Mouse (Mus musculus) granulocyte monocyte progenitor cell, adult 5-6 weeks (primary cell): ENCODE data around the gene Ireb2. TPM values are rescaled to one million over a fixed set of nuclear protein-coding genes. Genes with fewer than 3 reads are reported as not detected.
A peak's percentile ranks its signal among the peaks of the same experiment; 100 is the strongest.
"Not testable (repeated sequence)": the region's sequence is repeated elsewhere in the genome, so short reads cannot be mapped to it uniquely, and the experiment has no call there.

Experiments used
- ATAC-seq: replicated peaks from 2 replicates; pipeline ENCODE4 v1.8.0; 2016; ENCODE audit warnings: mild to moderate bottlenecking, moderate TSS enrichment, inconsistent platforms; ENCODE audit not compliant: poor library complexity, severe bottlenecking
- total RNA-seq, 2 experiments: library from RNA; stranded (forward) in 1 of 2; stranded (reverse) in 1 of 2; fragments of 200-712, 200-1000 nt in 1 of 2; fragments of >200 nt in 1 of 2; fragmentation: Nextera tagmentation in 1 of 2; gene quantifications; 2 replicates each; pipeline ENCODE4 v1.2.3; 2014 to 2017

Gene Ireb2
- total RNA-seq, 2 experiments from 2014 or later: 31.6 to 31.9 TPM

DNA sequence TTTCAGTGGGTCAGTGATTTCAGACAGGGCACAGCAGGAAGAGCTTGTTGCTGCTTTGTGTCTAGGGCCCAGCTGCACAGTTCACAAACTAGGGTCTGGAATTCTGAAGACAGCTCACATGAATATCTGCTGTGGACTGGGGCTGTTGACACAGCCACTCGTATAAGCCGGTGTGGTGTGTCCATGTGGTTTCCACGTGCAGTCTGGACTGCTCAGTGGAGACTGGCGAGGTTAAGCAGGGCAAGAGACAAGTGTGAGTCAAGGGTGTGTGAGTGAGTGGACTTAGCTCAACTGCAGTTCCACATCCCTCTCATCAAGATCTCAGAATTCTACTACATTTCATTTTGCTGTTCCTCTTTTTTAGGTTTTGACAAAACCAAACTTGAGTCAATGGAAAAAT is 28.5 kb downstream of the Ireb2 start:
- ATAC-seq: no peak

GRCm38 (mm10) chr9:54897097-54897496 is 33.5 kb downstream of the Ireb2 start:
- no peak for ATAC-seq

GRCm38 (mm10) chr9:54909446-54909845 is 45.9 kb downstream of the Ireb2 start:
- no peak for ATAC-seq

- no peak for ATAC-seq
Measured at GRCm38 (mm10) chr9:54915576-54915975, 52.0 kb downstream of the Ireb2 start.

- no peak for ATAC-seq
Measured at GRCm38 (mm10) chr9:54916401-54916800, 52.8 kb downstream of the Ireb2 start.

DNA sequence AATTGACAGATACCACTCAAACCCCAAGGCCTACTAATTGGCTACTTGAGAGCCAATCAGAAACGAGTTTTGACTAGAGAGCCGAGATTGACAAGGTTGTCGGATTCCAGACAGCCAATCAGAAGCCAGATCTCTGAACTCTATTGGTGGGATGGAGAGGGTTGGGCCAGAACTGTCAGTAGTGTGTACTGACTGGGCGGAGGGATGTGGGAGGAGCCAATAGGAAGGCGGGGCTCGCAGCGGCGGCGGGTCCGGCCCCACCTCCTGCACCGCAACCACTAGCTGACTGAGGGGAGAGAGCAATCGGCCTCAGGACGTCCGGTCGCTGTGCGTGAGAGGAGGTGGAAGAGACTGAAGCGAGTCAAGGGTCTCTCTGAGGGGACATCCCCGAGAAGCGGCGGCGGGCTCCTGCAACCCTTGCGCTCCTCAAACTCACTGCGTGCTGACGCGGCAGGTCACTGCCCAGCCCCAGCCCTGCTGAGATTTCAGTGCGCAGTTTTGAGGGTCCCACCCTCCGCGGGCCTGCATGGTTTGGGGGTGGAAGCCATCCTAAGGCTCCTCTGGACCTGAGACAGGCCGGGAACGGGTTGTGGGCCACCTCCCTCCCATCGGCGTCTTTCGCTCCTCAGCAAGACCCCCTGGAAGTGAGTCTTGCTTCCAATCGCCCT is 53.6 kb downstream of the Ireb2 start, which contains the start of gene Hykk:
Gene Hykk, plus strand, starts transcription at position 274 of the 668 bp plus-strand sequence.
- peak; percentile 99 for ATAC-seq

DNA sequence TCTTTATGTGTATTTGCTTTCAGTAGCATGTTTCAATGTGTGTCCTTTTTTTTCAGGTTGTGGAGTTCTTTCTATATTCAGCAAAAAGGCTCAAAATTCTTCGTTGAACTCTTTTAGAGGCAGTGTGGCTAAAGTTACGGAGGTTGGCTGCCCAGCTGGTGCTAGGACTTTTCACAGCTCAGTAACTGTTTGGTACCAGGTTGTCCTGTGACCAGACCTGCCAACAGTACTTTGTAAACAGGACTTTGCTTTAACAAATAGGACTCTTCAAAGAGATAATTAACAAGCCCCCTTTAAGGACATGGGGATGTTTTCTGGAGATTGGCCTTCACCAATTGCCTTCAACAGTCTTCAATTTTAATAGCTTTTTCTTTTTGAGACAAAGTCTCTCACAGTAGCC is 54.6 kb downstream of the Ireb2 start:
- ATAC-seq: no peak

GRCm38 (mm10) chr9:54918781-54919180 is 55.2 kb downstream of the Ireb2 start:
- ATAC-seq: no peak

GRCm38 (mm10) chr9:54919946-54920345 is 56.4 kb downstream of the Ireb2 start:
- ATAC-seq: no peak

GRCm38 (mm10) chr9:54930741-54931140 is 67.2 kb downstream of the Ireb2 start:
- no peak for ATAC-seq

DNA sequence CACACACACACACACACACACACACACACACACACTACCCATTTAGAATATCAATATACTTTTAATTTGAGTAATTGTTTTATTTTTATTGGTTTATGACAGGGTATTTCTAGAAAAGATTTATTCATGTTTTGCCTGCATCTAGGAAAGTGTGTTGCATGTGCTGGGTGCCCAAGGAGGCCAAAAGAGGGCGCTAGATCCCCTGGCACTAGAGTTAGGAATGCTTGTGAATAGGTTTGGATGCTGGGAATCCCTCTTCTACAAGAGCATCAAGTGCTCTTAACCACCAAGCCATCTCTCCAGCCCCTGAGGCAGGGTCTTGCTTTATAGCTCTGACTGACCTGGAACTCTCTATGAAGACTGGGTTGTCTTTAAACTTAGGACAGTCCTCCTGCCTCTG is 68.2 kb downstream of the Ireb2 start:
- ATAC-seq: no peak

GRCm38 (mm10) chr9:54932379-54932778 is 68.8 kb downstream of the Ireb2 start:
- ATAC-seq: no peak

- no peak for ATAC-seq
Measured at GRCm38 (mm10) chr9:54942071-54942470, 78.5 kb downstream of the Ireb2 start.

DNA sequence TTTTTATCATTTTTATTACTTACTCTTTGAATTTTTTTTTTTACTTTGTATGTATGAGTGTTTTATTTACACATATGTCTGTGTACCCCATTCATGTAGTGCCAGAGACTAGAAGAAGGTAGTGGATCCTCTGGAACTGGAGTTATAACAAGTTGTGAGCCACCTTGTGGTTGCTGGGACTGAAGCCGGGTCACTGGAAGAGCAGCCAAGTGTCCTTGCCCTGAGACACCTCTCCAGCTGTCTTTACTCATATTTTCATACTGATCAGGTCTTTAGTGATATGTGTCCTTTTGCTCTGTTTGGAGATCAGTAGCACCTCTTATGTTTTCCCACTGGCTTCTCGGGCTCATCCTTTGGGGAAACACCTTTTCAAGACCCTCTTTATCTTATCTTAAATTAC is 80.9 kb downstream of the Ireb2 start:
- ATAC-seq: no peak

- ATAC-seq: no peak
Measured at GRCm38 (mm10) chr9:54946256-54946655, 82.7 kb downstream of the Ireb2 start.

DNA sequence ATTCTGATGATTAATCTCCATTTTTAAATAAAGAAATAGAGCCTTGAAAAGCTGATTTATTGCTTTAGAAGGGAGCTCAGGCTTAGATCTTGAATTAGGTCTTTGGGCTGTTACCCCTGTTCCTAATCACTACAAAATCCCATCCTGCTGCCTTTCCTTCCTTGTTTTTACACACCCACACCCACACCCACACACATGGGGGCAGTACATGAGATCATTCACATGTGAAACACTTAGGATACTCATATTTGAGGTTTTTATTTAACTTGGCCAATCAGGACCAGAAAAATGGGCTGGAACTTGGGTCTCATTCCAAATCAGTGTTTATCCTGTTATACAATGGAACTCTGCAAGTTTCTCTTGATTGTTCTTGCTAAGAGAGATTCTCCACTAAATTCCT is 85.9 kb downstream of the Ireb2 start:
- ATAC-seq: no peak

DNA sequence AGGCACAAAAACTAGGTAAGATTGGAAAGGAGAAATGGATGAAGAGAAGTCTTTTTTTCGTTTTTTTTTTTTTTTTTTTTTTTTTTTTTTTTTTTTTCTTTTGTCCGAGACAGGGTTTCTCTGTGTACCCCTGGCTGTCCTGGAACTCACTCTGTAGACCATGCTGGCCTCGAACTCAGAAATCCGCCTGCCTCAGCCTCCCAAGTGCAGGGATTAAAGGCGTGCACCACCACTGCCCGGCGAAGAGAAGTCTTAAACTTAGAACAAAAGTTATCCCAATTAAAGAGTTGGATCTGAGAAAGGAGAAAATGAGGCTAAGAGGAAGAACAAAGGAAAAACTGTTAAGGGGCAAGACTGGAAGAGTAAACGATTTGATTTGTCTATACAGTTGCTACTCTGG is 86.6 kb downstream of the Ireb2 start:
- ATAC-seq: not testable (repeated sequence)

- peak; percentile 99 for ATAC-seq
Measured at GRCm38 (mm10) chr9:54950575-54951321, 87.2 kb downstream of the Ireb2 start, which contains the start of the genes Psma4 and AY074887. Gene Psma4 (plus strand): TSS chr9:54950790. Gene AY074887 (minus strand): TSS chr9:54950998.

DNA sequence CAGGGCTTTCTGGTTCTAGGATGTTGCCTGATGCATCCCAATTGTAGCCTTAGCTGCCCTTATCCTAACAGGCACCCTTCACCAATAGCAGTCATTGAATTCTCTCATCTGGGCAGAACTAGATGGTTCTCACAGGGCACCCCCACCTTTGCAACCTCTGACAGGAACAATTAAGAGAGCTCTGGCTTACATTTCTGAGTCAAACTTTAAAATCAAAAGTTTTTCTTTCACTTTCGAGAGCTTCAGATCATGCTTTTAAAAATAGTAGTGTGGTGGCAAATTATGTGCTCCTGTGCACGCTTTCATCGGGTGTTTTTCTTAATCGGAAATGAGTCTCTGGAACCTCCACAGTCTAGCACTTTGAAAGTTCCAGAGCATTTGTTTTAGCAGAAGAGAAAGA is 97.5 kb downstream of the Ireb2 start:
- no peak for ATAC-seq
